Mouse (Mus musculus): ENCODE measurements around the gene Stk17b. TPM values are rescaled to one million over a fixed set of nuclear protein-coding genes. Genes with fewer than 3 reads are reported as not detected.
A peak's percentile ranks its signal among the peaks of the same experiment; 100 is the strongest.

Stk17b gene
- polyA plus RNA-seq, 1 experiment from 2014 or later: 14.0 TPM

DNA sequence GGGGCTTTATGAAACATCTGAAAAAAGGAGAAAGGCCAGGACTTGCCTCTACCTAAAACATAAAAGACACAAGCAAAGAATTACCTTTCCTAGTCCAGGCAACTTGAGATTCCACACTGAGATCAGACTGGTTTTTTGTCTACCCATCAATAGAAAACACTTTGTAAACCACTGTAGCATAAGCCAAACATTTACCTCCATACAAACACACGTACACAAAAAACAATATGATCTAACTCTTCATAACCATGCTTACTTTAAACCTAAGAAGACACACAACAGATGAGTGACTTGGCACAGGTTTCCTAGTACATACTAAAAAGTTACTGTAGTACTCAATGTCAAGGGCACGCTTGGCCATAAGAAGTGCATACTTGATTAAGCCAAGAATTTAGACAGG, 9.5 kb downstream of the Stk17b start:
- H3K9ac ChIP-seq (replicated peaks): no peak overlapping the region
- 0 out of 2 replicates have a peak, but pooled peaks cover 3% of the 10 kb centered on the region for H3K4me1 ChIP-seq (ENCODE audit: insufficient read depth)
- H3K27me3 ChIP-seq (ENCODE audit: insufficient read depth, low read length): no peaks in the 10 kb centered on the region
- TF ChIP-seq EP300 (IDR thresholded peaks at IDR 0.05; ENCODE audit: low read depth): no peak
- DNase-seq (no peak), ATAC-seq (no peak)
- no peak overlapping the region for H3K27ac ChIP-seq (ENCODE audit: low read depth)
- H3K4me3 ChIP-seq (ENCODE audit: low read depth, low read length): no peak overlapping the region
- no peaks in the 10 kb centered on the region for H3K9me3 ChIP-seq (ENCODE audit: low read length)
- 83% methylated on average over 2 of the region's 2 CpGs for WGBS (ENCODE audit: insufficient replicate concordance)
- no peak overlapping the region for H3K4me2 ChIP-seq (ENCODE audit: low read depth, low read length)
- peaks cover 8% of the 10 kb centered on the region for H3K36me3 ChIP-seq (replicated peaks; ENCODE audit: insufficient read depth, low read length)

DNA sequence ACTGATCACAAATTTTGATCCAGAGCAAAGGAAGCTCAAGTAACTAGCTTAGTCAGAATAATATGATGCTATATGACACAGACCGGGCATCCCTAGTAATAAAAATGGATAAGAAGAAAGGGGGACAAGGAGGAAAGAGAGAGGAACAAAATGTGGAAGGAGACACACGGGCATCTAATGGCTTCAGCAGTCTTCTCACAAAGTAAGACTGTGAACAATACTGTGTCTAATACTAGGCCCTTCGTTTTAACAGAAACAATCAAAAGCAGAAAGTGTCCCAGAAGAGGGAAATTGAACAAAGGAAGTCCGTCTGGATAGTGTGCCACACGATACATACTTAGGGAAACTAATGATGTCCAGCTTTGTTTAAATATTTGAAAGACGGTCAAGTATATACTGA, 10.0 kb downstream of the Stk17b start:
- no peak overlapping the region for H3K4me2 ChIP-seq (ENCODE audit: low read depth, low read length)
- no peak for DNase-seq
- H3K9ac ChIP-seq (replicated peaks): no peak overlapping the region
- WGBS (ENCODE audit: insufficient replicate concordance): 61% methylated on average over 6 of the region's 6 CpGs
- TF ChIP-seq CTCF (IDR thresholded peaks at IDR 0.05; ENCODE audit: low read depth) (no peak), EP300 (IDR thresholded peaks at IDR 0.05; ENCODE audit: low read depth) (no peak)
- peaks cover 11% of the 10 kb centered on the region for H3K36me3 ChIP-seq (replicated peaks; ENCODE audit: insufficient read depth, low read length)
- H3K4me3 ChIP-seq (ENCODE audit: low read depth, low read length): no peak overlapping the region
- no peaks in the 10 kb centered on the region for H3K27me3 ChIP-seq (ENCODE audit: insufficient read depth, low read length)
- 0 out of 2 replicates have a peak, but pooled peaks cover 3% of the 10 kb centered on the region for H3K4me1 ChIP-seq (ENCODE audit: insufficient read depth)
- no peaks in the 10 kb centered on the region for H3K9me3 ChIP-seq (ENCODE audit: low read length)
- no peak overlapping the region for H3K27ac ChIP-seq (ENCODE audit: low read depth)
- no peak for ATAC-seq

DNA sequence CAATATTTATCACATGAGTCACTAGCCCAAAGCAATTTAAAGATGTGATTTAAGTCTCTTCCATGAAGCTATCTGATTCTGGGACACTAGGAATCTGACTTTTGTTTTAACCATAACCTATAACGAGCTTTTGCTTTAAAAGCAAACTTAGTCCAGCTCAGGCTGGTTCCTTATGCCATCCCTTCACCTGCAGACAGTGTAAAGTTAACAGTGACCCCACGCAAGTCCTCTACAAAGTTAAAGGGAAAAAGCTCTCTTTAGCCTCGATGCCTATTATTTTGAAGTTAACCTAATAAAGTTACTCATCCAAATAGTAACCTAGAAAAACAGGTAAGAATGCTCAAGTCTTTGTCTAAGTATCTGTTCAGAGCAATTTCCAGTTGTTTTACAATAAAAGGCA, 10.5 kb downstream of the Stk17b start:
- Histone ChIP-seq H3K27ac (ENCODE audit: low read depth) (no peak overlapping the region), H3K4me3 (ENCODE audit: low read depth, low read length) (no peak overlapping the region), H3K4me2 (ENCODE audit: low read depth, low read length) (0 out of 2 replicates have a peak overlapping the region, but pooled peaks have one; percentile 15), H3K27me3 (ENCODE audit: insufficient read depth, low read length) (no peaks in the 10 kb centered on the region), H3K9me3 (ENCODE audit: low read length) (no peaks in the 10 kb centered on the region), H3K4me1 (ENCODE audit: insufficient read depth) (0 out of 2 replicates have a peak, but pooled peaks cover 3% of the 10 kb centered on the region), H3K9ac (replicated peaks) (no peak overlapping the region), H3K36me3 (replicated peaks; ENCODE audit: insufficient read depth, low read length) (peaks cover 11% of the 10 kb centered on the region)
- DNase-seq (no peak), ATAC-seq (no peak)
- 64% methylated on average over 3 of the region's 3 CpGs for WGBS (ENCODE audit: insufficient replicate concordance)
- TF ChIP-seq CTCF (IDR thresholded peaks at IDR 0.05; ENCODE audit: low read depth): no peak
- no peak for TF ChIP-seq EP300 (IDR thresholded peaks at IDR 0.05; ENCODE audit: low read depth)

DNA sequence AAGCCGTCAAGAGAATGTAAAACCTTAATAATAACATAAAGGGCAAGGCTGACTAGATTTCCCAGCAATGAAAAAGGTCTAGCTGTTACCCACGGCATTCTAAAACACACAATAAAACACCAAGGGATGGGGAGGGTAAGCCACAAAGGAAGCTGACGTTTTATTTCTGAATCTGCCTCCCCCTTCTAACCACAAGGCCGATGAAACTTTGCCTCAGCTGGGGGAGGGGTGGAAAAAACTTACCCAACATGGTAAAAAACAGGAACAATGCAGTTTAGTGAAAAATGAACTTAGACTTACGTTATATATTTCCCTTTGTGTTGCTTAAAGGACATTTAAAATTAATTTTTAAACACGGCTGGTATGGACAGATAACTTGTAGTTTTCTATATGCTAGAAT, 11.0 kb downstream of the Stk17b start:
- Histone ChIP-seq H3K4me3 (ENCODE audit: low read depth, low read length) (no peak overlapping the region), H3K36me3 (replicated peaks; ENCODE audit: insufficient read depth, low read length) (peaks cover 17% of the 10 kb centered on the region), H3K9me3 (ENCODE audit: low read length) (no peaks in the 10 kb centered on the region), H3K27ac (ENCODE audit: low read depth) (peak overlapping the region; percentile 67; the same call in 1 of the 2 replicates), H3K4me2 (ENCODE audit: low read depth, low read length) (no peak overlapping the region), H3K9ac (replicated peaks) (no peak overlapping the region), H3K4me1 (ENCODE audit: insufficient read depth) (0 out of 2 replicates have a peak, but pooled peaks cover 3% of the 10 kb centered on the region), H3K27me3 (ENCODE audit: insufficient read depth, low read length) (no peaks in the 10 kb centered on the region)
- peak; percentile 60 for ATAC-seq
- TF ChIP-seq EP300 (IDR thresholded peaks at IDR 0.05; ENCODE audit: low read depth) (peak; percentile 59), CTCF (IDR thresholded peaks at IDR 0.05; ENCODE audit: low read depth) (no peak)
- WGBS (ENCODE audit: insufficient replicate concordance): 31% methylated on average over 6 of the region's 6 CpGs
- DNase-seq: peak; percentile 64

DNA sequence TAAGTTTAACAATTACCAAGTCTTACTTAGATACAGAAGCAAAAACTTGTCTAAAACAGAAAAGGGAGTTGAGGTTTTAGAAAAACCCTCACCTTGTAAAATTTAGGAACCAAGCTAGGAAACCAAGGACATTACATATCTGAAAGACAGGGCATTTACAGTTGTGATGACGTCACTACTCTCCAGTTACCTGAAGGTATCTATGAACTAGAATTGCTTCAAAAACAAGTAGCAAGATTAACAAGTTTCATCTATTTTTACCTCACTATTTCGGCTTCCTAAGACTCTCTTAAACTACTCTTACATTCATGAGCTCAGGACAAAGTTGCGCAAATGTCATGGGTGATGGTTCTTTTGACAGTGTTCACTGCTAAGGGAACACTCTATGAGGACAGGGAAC, 12.1 kb downstream of the Stk17b start:
- 61% methylated on average over 3 of the region's 3 CpGs for WGBS (ENCODE audit: insufficient replicate concordance)
- Histone ChIP-seq H3K36me3 (replicated peaks; ENCODE audit: insufficient read depth, low read length) (peaks cover 19% of the 10 kb centered on the region), H3K27me3 (ENCODE audit: insufficient read depth, low read length) (no peaks in the 10 kb centered on the region), H3K9ac (replicated peaks) (no peak overlapping the region), H3K4me1 (ENCODE audit: insufficient read depth) (0 out of 2 replicates have a peak, but pooled peaks cover 3% of the 10 kb centered on the region), H3K4me2 (ENCODE audit: low read depth, low read length) (no peak overlapping the region), H3K4me3 (ENCODE audit: low read depth, low read length) (no peak overlapping the region), H3K9me3 (ENCODE audit: low read length) (no peaks in the 10 kb centered on the region), H3K27ac (ENCODE audit: low read depth) (no peak overlapping the region; the same call in 1 of the 2 replicates)
- ATAC-seq (no peak), DNase-seq (no peak)
- TF ChIP-seq EP300 (IDR thresholded peaks at IDR 0.05; ENCODE audit: low read depth) (no peak), CTCF (IDR thresholded peaks at IDR 0.05; ENCODE audit: low read depth) (no peak)

DNA sequence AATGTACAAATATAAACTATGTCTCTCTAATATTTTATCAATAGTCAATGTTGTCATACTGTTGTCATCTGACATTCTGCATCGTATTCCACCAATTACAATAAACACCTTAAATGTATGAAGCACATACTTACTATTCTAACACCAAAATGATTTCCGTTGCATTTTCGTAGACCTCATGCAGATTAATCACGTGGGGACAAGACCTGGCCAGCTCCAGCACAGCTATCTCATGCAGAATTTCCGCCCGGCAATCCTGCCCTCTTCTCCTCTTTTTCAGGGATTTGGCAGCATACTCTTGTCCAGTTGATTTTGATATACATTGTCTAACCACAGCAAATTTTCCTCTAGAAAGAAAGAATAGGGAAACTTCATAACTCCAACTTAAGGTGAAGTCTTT, 13.5 kb downstream of the Stk17b start:
- Histone ChIP-seq H3K9me3 (ENCODE audit: low read length) (no peaks in the 10 kb centered on the region), H3K27me3 (ENCODE audit: insufficient read depth, low read length) (no peaks in the 10 kb centered on the region), H3K27ac (ENCODE audit: low read depth) (no peak overlapping the region), H3K4me2 (ENCODE audit: low read depth, low read length) (no peak overlapping the region), H3K36me3 (replicated peaks; ENCODE audit: insufficient read depth, low read length) (peaks cover 19% of the 10 kb centered on the region), H3K9ac (replicated peaks) (no peak overlapping the region), H3K4me1 (ENCODE audit: insufficient read depth) (0 out of 2 replicates have a peak, but pooled peaks cover 3% of the 10 kb centered on the region), H3K4me3 (ENCODE audit: low read depth, low read length) (no peak overlapping the region)
- DNase-seq: no peak
- 92% methylated on average over 6 of the region's 6 CpGs for WGBS (ENCODE audit: insufficient replicate concordance)
- no peak for ATAC-seq
- TF ChIP-seq CTCF (IDR thresholded peaks at IDR 0.05; ENCODE audit: low read depth) (no peak), EP300 (IDR thresholded peaks at IDR 0.05; ENCODE audit: low read depth) (no peak)

DNA sequence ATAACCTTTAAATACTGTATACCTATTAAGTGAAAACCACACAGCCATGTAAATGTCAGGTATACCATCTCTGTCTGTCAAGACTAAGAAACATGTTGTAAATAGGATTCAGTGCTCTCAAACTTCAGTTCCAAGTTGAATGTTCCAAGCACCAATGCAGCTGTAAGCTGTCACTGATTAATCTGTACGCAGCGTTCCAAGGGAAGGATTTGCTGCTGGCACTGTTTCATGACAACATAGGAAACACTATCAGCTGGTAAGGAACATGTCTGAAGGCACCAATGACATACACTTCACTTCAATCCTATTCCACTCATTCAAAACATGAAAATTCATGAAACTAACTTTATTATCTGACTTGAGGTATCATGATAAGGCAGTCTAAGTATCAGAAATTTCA, 18.9 kb downstream of the Stk17b start:
- TF ChIP-seq CTCF (IDR thresholded peaks at IDR 0.05; ENCODE audit: low read depth) (no peak), EP300 (IDR thresholded peaks at IDR 0.05; ENCODE audit: low read depth) (no peak)
- Histone ChIP-seq H3K9me3 (ENCODE audit: low read length) (no peaks in the 10 kb centered on the region), H3K36me3 (replicated peaks; ENCODE audit: insufficient read depth, low read length) (peaks cover 56% of the 10 kb centered on the region), H3K27me3 (ENCODE audit: insufficient read depth, low read length) (no peaks in the 10 kb centered on the region), H3K27ac (ENCODE audit: low read depth) (no peak overlapping the region), H3K4me1 (ENCODE audit: insufficient read depth) (no peaks in the 10 kb centered on the region), H3K4me2 (ENCODE audit: low read depth, low read length) (no peak overlapping the region), H3K4me3 (ENCODE audit: low read depth, low read length) (no peak overlapping the region), H3K9ac (replicated peaks) (no peak overlapping the region)
- DNase-seq: no peak
- ATAC-seq: no peak
- WGBS (ENCODE audit: insufficient replicate concordance): 89% methylated on average over 2 of the region's 2 CpGs
